Mouse (Mus musculus) E14TG2a.4 (cell line): ENCODE results near the gene Ralgapa2.

Experiments
- CTCF ChIP-seq: conservative IDR thresholded peaks from 2 replicates; pipeline ENCODE4 v1.5.1; 2014; ENCODE audit warnings: low read length
- NANOG ChIP-seq: IDR thresholded peaks from 2 replicates; pipeline ENCODE4 v1.6.1; 2014; ENCODE audit warnings: borderline replicate concordance, low read length, mixed read lengths
- POU5F1 ChIP-seq: IDR thresholded peaks from 2 replicates; pipeline ENCODE4 v1.6.1; 2014; ENCODE audit warnings: low read length, borderline replicate concordance

DNA sequence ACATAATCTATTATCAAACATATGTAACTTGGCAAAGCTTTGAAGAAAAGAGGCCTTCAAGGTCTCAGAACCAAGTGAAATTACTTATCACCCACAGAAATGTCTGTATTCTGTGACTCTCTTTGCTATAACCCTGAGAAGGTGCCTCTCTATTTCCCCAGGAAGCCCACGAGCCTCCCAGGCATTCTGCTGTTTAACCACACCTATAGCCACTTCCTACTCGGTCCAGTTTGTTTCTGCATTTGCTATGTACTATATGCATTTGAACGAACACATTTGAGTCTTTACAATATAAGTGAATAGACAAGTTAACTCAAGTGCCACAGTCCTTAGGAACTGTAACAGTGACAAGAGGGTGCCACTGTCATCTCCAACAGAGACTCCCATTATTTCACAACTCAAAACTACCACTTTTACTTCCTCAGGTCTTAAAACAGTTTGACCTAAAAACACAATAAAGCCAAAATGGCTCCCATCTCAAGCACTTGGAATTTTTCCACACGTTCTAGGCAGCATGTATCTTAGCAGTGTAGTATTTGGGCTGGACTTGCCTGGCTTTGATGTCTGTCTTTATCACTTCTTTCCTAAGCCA, 88.3 kb downstream of the Ralgapa2 start:
- TF ChIP-seq CTCF (no peak), NANOG (no peak), POU5F1 (no peak)
